Mouse (Mus musculus) gastrocnemius, adult 8-10 months (tissue): Measurements from ENCODE around the gene Lman1l. TPM values are rescaled to one million over a fixed set of nuclear protein-coding genes. Genes with fewer than 3 reads are reported as not detected.

ENCODE experiments used
- DNase-seq, 2 experiments: peaks; one replicate each; pipeline ENCODE4 v3.0.0; 2022; ENCODE audit warnings: low spot score in 2 of 2
- total RNA-seq, 4 experiments: library from RNA; stranded (reverse); gene quantifications; 2 replicates each; pipeline ENCODE4 v1.2.4; 2022

Lman1l gene
- total RNA-seq, 4 experiments from 2014 or later, result not detected

DNA sequence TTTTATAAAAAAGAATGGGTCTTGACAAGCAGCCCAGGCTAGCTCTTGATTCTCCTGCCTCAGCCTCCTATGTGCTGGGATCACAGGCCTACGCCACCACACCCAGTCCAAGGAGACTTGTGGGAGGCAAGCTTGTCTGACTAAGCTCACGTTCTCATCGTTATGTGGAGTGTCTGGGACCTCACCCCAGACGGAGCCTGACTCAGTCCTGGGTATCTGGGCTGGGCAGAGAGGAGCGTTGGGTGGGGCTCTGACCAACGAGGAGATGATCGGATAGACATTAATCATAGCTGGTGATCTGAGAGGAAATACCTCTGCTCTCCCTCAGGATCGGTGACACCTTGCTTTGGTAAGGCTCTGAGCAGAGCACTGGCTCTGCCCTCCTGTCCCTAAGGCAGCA, 1.7 kb downstream of the Lman1l start:
- DNase-seq, result no peak

- DNase-seq, result no peak
Observed at GRCm38 (mm10) chr9:57617556-57618169, 2.9 kb downstream of the Lman1l start.

GRCm38 (mm10) chr9:57614786-57615185, 5.8 kb downstream of the Lman1l start:
- DNase-seq, result no peak

GRCm38 (mm10) chr9:57613975-57614374, 6.6 kb downstream of the Lman1l start:
- no peak for DNase-seq

DNA sequence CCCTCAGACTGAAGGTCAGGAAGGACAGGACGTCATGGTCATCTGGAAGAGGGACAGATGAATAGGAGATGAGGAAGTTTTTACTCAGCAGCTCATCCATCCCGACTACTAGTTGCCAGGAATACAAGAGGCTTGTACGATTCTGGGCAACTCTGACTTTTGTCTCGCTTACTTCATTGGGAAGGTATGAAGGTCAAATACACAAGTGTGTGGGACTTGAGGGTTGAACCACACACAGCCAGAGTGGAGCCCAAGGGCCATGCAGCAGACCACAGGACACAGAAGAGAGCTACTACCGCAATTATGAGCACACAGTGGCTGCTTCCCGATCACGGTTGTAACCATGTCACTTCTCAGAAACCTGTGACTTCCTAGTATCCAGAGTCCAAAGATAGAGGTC, 8.0 kb downstream of the Lman1l start:
- DNase-seq, result no peak

DNA sequence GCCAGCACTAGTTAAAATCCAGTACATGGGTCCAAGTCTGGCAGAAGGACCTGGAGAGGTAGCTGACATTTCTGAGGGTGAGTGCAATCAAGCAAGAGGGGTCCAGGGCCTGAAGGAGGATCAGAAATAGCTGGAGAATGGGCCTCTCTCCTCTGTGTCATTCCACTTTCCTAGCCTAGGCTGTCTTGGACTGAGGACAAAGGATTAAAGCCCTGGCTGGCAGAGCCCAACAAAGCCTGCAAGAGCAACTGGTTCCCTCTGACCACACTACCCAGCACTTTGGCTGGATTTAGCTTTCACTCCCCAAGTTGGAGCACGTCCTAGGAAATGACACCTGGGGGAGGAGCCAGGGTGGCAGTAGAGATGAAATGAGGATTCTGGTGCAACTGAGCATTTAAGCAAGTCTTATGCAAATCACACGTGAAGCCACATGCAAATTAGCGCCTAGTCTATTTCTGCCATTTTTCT, 10.2 kb downstream of the Lman1l start:
- no peak for DNase-seq

DNA sequence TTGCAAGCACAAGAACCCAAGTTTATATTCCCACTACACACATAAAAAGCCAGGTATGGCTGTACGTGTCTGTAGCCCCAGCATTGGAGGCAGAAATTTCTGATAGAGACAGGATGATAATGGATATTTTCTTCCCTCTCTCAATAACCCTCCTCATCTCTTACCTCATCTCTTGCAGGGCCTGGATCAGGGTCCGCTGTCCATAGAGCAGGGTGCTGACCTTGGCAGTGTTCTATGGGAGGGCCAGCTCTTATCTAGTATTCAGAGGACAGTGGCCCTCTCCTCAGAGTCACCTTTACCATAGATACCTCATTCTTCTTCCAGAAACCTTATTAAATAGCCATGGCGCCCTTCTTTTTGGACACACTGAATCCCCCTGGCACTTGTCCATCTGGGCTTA, 10.8 kb downstream of the Lman1l start:
- no peak for DNase-seq

GRCm38 (mm10) chr9:57606139-57606851, 14.3 kb downstream of the Lman1l start, which contains the start of gene Cplx3:
Gene Cplx3, minus strand, starts transcription at chr9:57606281.
- DNase-seq, result no peak

DNA sequence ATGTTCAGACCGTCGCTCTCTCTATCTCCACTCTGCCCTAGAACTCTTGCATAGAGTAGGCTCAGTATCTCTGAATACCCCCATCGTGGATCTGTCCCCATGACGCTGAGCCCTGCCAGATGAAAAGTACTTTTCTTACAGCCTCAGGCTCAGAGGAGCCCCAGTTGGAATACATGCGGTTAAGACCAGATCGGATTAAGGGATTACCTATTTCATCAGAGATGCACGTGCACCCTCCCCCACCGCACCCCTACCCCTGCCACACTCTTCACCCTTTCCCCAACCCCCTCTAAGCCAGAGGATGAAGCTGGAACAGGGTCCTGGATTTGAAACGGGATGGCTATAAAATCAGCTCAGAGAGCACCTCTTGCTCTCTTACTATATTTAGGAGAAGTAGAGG, 15.1 kb downstream of the Lman1l start:
- no peak for DNase-seq

DNA sequence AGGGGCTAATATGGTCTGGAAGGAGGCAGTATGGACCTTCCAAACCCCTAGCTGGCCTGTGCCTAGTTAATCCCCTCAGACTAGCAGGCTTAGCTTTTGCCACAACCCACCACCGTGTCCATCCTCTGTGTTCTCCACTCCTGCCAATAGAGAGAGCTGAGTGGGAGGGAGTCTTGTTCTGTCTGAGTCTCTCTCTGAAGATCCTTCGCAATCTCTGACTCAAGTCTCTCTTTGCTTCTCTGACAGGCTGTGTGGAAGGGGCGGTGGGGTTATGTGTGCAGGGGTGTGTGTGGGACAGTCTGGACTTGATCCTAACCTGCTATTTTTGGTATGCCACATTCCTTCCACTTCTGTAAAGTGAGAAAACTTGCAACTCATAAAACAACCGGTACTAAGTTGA, 15.7 kb downstream of the Lman1l start:
- no peak for DNase-seq

- no peak for DNase-seq
Observed at GRCm38 (mm10) chr9:57602098-57602497, 18.5 kb downstream of the Lman1l start.

GRCm38 (mm10) chr9:57601353-57601706, 19.2 kb downstream of the Lman1l start:
- DNase-seq, result no peak

DNA sequence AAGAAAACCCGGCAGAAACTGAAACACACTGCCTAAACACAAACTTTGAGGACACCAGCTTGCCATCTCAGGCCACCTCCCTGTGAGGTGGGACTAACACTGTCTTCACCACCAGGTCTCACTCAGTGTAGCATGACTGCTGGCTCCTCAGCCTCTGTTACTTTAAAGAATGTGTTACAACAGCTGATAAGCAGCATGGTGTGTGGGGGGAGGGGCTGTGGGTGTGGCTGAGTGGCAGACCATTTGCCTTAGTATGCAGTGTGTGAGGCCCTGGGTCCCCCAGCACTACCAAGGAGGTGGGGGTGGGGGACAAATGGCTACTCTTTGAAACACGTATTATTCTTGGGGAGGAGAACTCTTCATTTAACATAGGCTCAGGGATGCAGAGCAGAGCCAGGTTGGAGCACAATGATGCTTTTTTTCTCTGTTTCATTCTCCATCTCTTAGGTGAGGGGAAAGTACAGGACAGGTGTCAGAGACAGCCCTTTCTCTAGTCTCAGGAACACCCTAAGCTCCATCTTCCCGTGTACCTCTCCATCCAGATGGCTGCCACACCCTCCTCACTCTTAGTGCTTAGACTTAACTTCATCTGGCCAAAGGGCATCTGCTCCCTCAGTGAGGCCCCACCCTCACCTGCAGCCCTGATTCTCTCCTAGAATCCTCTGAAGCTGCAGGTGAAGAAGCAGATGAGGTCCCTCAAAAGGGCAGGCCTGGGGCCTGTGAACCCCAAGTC, 19.8 kb downstream of the Lman1l start:
- no peak for DNase-seq

DNA sequence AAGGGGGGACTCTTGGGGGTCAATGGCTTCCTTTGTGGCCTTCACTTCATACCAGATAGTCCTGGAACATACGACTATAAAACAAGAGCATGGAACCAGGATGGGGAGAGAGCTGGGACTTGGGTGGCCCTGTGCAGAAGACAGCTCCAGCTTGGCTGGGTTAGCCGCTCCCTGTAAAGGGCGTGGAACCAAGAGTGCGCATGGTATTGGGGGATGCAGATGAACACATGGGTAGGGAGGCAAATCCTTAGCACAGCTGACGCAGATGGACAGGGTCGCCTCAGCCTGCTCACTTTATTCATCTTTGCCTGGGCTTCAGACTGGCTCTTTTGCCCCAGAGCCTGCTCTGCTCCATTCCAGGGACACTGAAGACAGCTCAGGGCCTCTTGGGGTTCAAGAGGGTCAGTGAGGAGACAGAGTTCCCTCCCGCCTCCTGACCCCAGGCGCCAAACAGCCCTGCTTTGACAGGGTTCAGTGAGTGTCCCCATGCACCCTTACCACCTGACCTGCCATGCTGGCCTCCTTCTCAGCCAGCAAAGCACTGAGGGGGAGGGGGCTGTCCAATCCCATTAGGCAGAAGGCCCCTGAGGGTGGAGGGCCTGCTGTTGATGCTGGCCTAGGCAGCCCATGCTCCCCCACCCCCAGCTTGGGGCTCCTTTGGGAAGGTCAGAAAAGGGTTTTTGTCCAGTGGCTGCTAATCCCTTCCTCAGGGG, 21.6 kb downstream of the Lman1l start:
- DNase-seq, result no peak

DNA sequence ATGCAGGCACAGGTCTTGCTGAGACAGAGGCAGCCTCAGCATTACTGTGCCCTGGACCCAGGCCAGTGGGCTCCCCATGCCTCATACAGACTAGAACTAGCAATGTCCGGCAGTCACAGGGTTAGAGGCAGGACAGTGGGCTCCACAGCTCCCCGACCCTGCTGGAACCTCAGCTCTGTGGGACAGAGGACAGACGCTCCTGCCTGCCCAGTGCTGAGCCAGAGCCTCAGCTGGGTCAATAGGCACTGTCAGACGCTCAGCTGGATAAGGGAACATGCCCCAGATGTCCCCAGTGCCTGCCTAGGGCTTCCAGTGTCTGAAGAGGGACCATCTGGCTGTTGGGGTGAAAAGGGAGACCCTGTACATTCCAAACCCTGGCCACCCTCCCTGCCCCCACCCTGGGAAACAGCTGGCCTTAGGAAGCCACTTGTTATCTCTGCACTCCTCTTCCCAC, 22.6 kb downstream of the Lman1l start:
- no peak for DNase-seq

DNA sequence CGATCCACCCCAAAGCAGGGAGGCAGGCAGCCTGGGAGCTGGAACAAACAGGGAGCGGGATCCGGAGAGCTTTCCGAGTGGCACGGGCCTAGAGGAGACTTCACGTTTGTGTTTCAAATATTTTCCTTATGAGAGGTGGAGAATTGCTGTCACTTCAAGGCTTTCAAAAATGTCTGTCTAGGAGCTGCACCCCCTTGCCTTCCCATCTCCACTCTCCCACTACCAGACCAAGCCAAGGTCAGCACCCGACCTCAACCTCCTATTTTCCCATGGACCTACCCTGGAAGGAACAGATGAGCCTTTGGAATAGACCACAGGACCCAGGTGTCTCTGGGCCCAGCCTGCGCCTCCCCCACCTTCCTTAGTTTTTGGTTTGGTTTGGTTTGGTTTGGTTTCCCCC, 23.3 kb downstream of the Lman1l start:
- DNase-seq, result no peak

DNA sequence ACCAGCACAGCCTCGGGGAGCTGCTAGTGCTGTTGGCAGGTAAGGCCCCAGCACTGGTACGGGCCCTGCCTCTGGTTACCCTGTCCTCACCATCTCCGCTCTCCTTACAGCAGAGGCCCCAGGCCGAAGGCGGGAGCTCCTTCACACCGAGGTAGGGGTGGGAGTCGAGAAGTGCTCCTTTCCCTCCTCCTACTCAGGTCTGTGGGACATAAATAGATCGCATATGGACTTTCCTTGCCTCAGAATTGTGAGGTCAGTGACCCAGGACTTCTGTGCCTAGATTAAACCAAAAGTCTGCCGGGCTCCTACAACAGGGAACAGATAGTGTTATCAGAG, 26.4 kb downstream of the Lman1l start:
- DNase-seq, result no peak

- DNase-seq, result no peak
Observed at GRCm38 (mm10) chr9:57593454-57594173, 27.0 kb downstream of the Lman1l start.

DNA sequence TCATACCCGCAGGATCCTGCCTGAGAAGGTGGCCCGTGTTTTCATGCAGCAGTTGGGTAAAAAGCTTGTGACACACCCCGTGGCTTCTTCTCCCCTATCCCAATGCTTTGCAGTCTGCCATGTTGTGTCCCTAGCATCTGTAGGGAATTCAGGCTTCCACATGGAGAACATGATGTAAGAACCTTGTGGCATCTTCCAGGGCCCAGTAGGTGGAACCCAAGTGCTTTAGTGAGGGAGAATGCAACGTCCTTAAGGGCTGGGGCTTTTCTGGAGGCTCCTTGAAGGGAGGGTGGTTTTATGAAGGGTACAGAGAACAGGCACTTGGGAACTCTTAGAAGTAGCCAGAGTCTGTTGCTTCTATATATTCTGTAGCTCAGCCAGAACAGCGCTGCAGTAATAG, 29.8 kb downstream of the Lman1l start:
- DNase-seq, result no peak

GRCm38 (mm10) chr9:57589224-57590126, 31.1 kb downstream of the Lman1l start, which contains the start of gene Ulk3:
Gene Ulk3, plus strand, starts transcription at chr9:57589452.
- peak; percentile 50 to 68 for DNase-seq
